ENCODE assay signal across 7 mouse cellular contexts in the genomic region with DNA sequence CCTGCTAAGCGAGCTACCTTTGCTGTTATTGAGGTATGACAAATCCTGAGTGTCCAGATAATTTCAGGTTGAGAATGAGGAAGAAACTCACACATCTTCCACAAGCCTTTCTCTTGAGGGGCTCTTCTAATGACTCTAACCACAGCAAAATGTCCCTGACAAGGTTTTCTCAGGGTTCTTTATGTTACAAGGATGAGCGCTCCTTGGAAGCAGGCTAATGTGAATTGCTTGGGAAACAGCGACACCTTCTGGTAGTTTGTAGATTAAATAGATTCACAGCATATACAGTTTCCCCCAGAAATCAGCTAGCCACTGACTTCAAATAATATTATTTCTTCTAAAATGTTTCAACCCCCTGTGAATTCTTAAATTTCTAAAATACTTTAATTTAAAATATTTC. TPM values are rescaled to one million over a fixed set of nuclear protein-coding genes. Genes with fewer than 3 reads are reported as not detected.
DNase-seq lines count a peak whose midpoint lies in the region; ATAC-seq and TF ChIP-seq lines count a peak whose summit lies in the region.

No protein-coding gene starts in this region.

- no peak overlapping the region for H3K27ac ChIP-seq in embryonic facial prominence, embryonic 15.5 days (replicated peaks)
- H3K27ac ChIP-seq in limb, embryonic 14.5 days (replicated peaks; ENCODE audit: low read depth, low read length), result no peak overlapping the region
- no peak overlapping the region for H3K27ac ChIP-seq in neural tube, embryonic 13.5 days (replicated peaks)

- no peak overlapping the region for H3K9ac ChIP-seq in embryonic facial prominence, embryonic 15.5 days
- H3K9ac ChIP-seq in limb, embryonic 14.5 days (ENCODE audit: low read depth, low read length, severe bottlenecking), result no peak overlapping the region
- H3K9ac ChIP-seq in neural tube, embryonic 13.5 days, result no peak overlapping the region

- 28% methylated on average over 3 of the region's 3 CpGs for WGBS in embryonic facial prominence, embryonic 15.5 days
- WGBS in limb, embryonic 14.5 days, result 34% methylated on average over 3 of the region's 3 CpGs
- WGBS in neural tube, embryonic 13.5 days, result 32% methylated on average over 3 of the region's 3 CpGs

- no peaks in the 10 kb centered on the region for H3K9me3 ChIP-seq in embryonic facial prominence, embryonic 15.5 days (replicated peaks)
- H3K9me3 ChIP-seq in limb, embryonic 14.5 days (ENCODE audit: control insufficient read depth, low read length), result no peaks in the 10 kb centered on the region
- H3K9me3 ChIP-seq in neural tube, embryonic 13.5 days, result no peaks in the 10 kb centered on the region

- TF ChIP-seq POLR2A in limb, embryonic 14.5 days (IDR thresholded peaks at IDR 0.05; ENCODE audit: borderline replicate concordance, extremely low read depth, insufficient read depth, insufficient read length), result no peak

- H3K27me3 ChIP-seq in embryonic facial prominence, embryonic 15.5 days, result no peaks in the 10 kb centered on the region
- no peaks in the 10 kb centered on the region for H3K27me3 ChIP-seq in limb, embryonic 14.5 days (ENCODE audit: control insufficient read depth, insufficient read depth, low read length)
- no peaks in the 10 kb centered on the region for H3K27me3 ChIP-seq in neural tube, embryonic 13.5 days

- peak; percentile 44 to 65 for DNase-seq in right cerebral cortex, adult 2 months (ENCODE audit: low spot score in 2 of 2)
- DNase-seq in right cerebral cortex, postnatal 36 days (ENCODE audit: low spot score in 2 of 2), result no peak
- DNase-seq in T-cell, adult 2 months (ENCODE audit: low spot score), result peak; percentile 47
- peak; percentile 88 for DNase-seq in hindlimb bud, embryonic 11.5 days (ENCODE audit: extremely low spot score, low read depth, low spot score)
- peak; percentile 85 for DNase-seq in limb, embryonic 14.5 days (ENCODE audit: low spot score)

- peak; percentile 51; the same call in 1 of the 2 replicates for ATAC-seq in embryonic facial prominence, embryonic 15.5 days (ENCODE audit: insufficient number of reproducible peaks, low FRiP score, low TSS enrichment, low read depth)
- ATAC-seq in limb, embryonic 14.5 days (ENCODE audit: low FRiP score, low read depth), result peak; percentile 67; the same call in 1 of the 2 replicates
- peak; percentile 81 for ATAC-seq in neural tube, embryonic 13.5 days (ENCODE audit: low read depth)

- no peaks in the 10 kb centered on the region for H3K36me3 ChIP-seq in embryonic facial prominence, embryonic 15.5 days
- H3K36me3 ChIP-seq in limb, embryonic 14.5 days (ENCODE audit: control insufficient read depth, insufficient read depth, low read length), result no peaks in the 10 kb centered on the region; the same call in 1 of the 2 replicates
- no peaks in the 10 kb centered on the region for H3K36me3 ChIP-seq in neural tube, embryonic 13.5 days

- H3K4me2 ChIP-seq in embryonic facial prominence, embryonic 15.5 days (replicated peaks), result no peak overlapping the region
- H3K4me2 ChIP-seq in limb, embryonic 14.5 days (replicated peaks; ENCODE audit: low read depth, low read length, severe bottlenecking), result no peak overlapping the region
- H3K4me2 ChIP-seq in neural tube, embryonic 13.5 days, result no peak overlapping the region

- H3K4me1 ChIP-seq in embryonic facial prominence, embryonic 15.5 days, result no peaks in the 10 kb centered on the region
- no peaks in the 10 kb centered on the region; the same call in 1 of the 2 replicates for H3K4me1 ChIP-seq in limb, embryonic 14.5 days (ENCODE audit: control insufficient read depth, insufficient read depth, low read length)
- no peaks in the 10 kb centered on the region for H3K4me1 ChIP-seq in neural tube, embryonic 13.5 days (replicated peaks)

- H3K4me3 ChIP-seq in embryonic facial prominence, embryonic 15.5 days (replicated peaks), result no peak overlapping the region
- no peak overlapping the region for H3K4me3 ChIP-seq in limb, embryonic 14.5 days (replicated peaks; ENCODE audit: low read length)
- no peak overlapping the region for H3K4me3 ChIP-seq in neural tube, embryonic 13.5 days

RNA-seq across cellular contexts. Expression of a gene that starts 9.0 kb away (rescaled TPM):
- 0.17 and 0.27 TPM in 2 replicates for polyA plus RNA-seq in embryonic facial prominence, embryonic 15.5 days (2015; fragmentation: Nextera tagmentation; extraction: Ambion mirVana)
- polyA plus RNA-seq in limb, embryonic 14.5 days (2012; rRNA removed), result 0.03 and 0.09 TPM in 2 replicates
- polyA plus RNA-seq in limb, embryonic 14.5 days (2014; fragmentation: Nextera tagmentation; extraction: Ambion mirVana), result not detected in 2 replicates
- 0.14 and 0.19 TPM in 2 replicates for polyA plus RNA-seq in neural tube, embryonic 13.5 days (2015; fragmentation: Nextera tagmentation; extraction: Ambion mirVana)

RNA-seq across cellular contexts. Expression of a gene that starts 56.0 kb away (rescaled TPM):
- polyA plus RNA-seq in embryonic facial prominence, embryonic 15.5 days (2015; fragmentation: Nextera tagmentation; extraction: Ambion mirVana), result 6.5 and 7.5 TPM in 2 replicates
- 26.6 and 26.8 TPM in 2 replicates for polyA plus RNA-seq in limb, embryonic 14.5 days (2012; rRNA removed)
- 12.4 and 13.5 TPM in 2 replicates for polyA plus RNA-seq in limb, embryonic 14.5 days (2014; fragmentation: Nextera tagmentation; extraction: Ambion mirVana)
- 8.6 and 9.1 TPM in 2 replicates for polyA plus RNA-seq in neural tube, embryonic 13.5 days (2015; fragmentation: Nextera tagmentation; extraction: Ambion mirVana)

Comparison
In these comparisons a context has a peak if more than half of its experiments do, and no peak if none do; other contexts are left out.
1. DNase-seq: peak in right cerebral cortex, adult 2 months (2 of 2), T-cell, adult 2 months (single experiment), hindlimb bud, embryonic 11.5 days (single experiment) and limb, embryonic 14.5 days (single experiment); none in right cerebral cortex, postnatal 36 days (0 of 2).
2. Peak in every context shown above with its lines, with median percentiles within 50 percentile points of each other: ATAC-seq.